Mouse (Mus musculus): ENCODE data around the gene Slc1a3. TPM values are rescaled to one million over a fixed set of nuclear protein-coding genes. Genes with fewer than 3 reads are reported as not detected.
"Not testable (repeated sequence)": the region's sequence is repeated elsewhere in the genome, so short reads cannot be mapped to it uniquely, and the experiment has no call there.

Gene Slc1a3
- polyA plus RNA-seq, 1 experiment from 2014 or later: 79.2 TPM

DNA sequence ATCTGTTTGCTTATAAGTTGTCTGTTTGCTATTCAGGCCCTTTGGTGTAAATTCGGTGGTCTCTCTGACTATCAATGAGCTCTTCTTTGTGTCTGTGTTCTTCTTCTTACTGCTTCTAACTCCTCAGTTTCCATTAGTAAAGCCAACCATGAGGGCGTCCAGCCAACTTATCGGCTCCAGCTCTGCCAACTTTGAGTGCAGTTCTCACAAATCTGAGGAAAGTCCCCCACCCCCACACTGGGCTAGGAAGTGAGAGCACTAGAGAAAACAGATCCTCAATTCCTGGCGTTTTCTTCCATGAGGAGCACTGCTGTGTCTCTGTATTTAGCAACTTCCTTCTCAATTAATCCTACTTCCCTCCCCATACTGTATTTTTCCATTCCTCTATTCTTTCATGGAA, 4.4 kb downstream of the Slc1a3 start:
- Histone ChIP-seq H3K9ac (no peak overlapping the region), H3K4me2 (0 out of 2 replicates have a peak overlapping the region, but pooled peaks have one; percentile 29), H3K4me1 (peaks cover 21% of the 10 kb centered on the region), H3K27me3 (no peaks in the 10 kb centered on the region), H3K4me3 (no peak overlapping the region), H3K36me3 (ENCODE audit: poor library complexity, severe bottlenecking) (peaks cover 15% of the 10 kb centered on the region; the same call in 1 of the 2 replicates), H3K9me3 (replicated peaks) (no peaks in the 10 kb centered on the region), H3K27ac (no peak overlapping the region)
- no peak for ATAC-seq
- 82% methylated on average over 4 of the region's 4 CpGs for WGBS

DNA sequence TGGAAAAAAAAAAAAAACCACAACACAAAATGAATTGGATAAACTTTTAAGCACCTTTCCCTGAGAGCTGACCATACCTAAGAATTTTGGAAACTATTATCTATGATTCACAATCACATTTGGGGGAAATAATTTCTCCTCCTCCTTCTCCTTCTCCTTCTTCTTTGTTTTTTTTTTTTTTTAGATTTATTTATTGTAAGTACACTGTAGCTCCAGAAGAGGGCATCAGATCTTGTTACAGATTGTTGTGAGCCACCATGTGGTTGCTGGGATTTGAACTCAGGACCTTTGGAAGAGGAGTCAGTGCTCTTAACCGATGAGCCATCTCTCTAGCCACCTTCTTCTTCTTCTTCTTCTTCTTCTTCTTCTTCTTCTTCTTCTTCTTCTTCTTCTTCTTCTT, 5.0 kb downstream of the Slc1a3 start:
- not testable (repeated sequence) for H3K4me2 ChIP-seq; H3K27ac ChIP-seq; H3K4me3 ChIP-seq; ATAC-seq; H3K9ac ChIP-seq; H3K9me3 ChIP-seq (replicated peaks); H3K27me3 ChIP-seq
- Histone ChIP-seq H3K36me3 (ENCODE audit: poor library complexity, severe bottlenecking) (peaks cover 18% of the 10 kb centered on the region; the same call in 1 of the 2 replicates), H3K4me1 (peaks cover 16% of the 10 kb centered on the region)
- 90% methylated on average over 1 of the region's 1 CpGs for WGBS

DNA sequence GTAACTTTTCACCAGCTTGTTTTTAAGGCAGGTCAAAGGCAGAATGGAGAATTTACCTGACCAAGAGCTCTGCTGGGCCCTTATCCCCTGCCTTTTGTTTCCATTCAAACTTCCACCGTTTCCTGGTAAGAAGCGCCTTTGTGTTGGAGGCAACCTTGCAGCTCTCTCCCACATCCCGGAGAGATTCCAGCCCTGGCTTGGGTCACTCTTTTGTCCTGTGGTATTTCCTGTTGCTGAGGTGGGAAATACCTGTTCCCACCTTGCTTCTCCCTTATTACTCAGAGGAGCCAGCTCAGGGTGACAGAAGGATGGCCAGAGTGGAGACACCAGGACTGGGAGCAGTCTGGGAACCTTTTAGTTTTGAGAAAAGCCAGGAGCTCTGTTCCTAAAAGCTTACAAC, 12.6 kb downstream of the Slc1a3 start:
- 28% methylated on average over 3 of the region's 3 CpGs for WGBS
- Histone ChIP-seq H3K4me1 (no peaks in the 10 kb centered on the region), H3K36me3 (ENCODE audit: poor library complexity, severe bottlenecking) (peaks cover 10% of the 10 kb centered on the region; the same call in 1 of the 2 replicates), H3K4me3 (no peak overlapping the region), H3K27ac (no peak overlapping the region), H3K4me2 (no peak overlapping the region), H3K9ac (no peak overlapping the region), H3K27me3 (no peaks in the 10 kb centered on the region), H3K9me3 (replicated peaks) (no peaks in the 10 kb centered on the region)
- no peak for ATAC-seq

DNA sequence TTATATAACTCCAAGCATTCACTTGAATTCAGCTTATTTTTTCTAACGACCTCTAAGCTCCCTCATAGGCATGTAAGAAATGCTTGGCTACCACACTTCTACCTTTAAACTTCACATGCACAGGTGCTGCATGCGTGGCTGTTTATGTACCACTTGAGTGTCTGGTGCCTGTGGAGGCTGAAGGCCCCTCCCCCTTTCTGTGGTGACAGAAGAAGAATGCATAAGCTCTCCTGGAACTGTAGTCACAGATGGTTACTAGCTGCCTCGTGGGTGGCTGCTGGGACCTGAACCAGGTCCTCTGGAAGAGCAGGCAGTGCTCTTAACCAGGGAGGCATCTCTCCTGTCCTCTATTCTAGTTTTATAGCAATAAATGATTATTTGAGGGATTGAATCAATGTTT, 13.1 kb downstream of the Slc1a3 start:
- Histone ChIP-seq H3K4me1 (no peaks in the 10 kb centered on the region), H3K4me3 (no peak overlapping the region), H3K9ac (no peak overlapping the region), H3K36me3 (ENCODE audit: poor library complexity, severe bottlenecking) (peaks cover 7% of the 10 kb centered on the region; the same call in 1 of the 2 replicates), H3K4me2 (no peak overlapping the region), H3K27ac (no peak overlapping the region), H3K27me3 (no peaks in the 10 kb centered on the region), H3K9me3 (replicated peaks) (no peaks in the 10 kb centered on the region)
- no peak for ATAC-seq
- WGBS: 53% methylated on average over 3 of the region's 3 CpGs

DNA sequence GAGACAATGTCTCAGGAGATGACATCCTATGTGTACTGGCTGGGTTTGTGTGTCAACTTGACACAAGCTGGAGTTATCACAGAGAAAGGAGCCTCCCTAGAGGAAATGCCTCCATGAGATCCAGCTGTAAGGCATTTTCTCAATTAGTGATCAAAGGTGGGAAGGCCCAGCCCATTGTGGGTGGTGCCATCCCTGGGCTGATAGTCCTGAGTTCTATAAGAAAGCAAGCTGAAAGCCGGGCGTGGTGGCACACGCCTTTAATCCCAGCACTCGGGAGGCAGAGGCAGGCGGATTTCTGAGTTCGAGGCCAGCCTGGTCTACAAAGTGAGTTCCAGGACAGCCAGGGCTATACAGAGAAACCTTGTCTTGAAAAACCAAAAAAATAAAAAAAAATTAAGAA, 20.4 kb downstream of the Slc1a3 start:
- H3K4me2 ChIP-seq; H3K9ac ChIP-seq; H3K9me3 ChIP-seq (replicated peaks); H3K27me3 ChIP-seq; H3K4me3 ChIP-seq; H3K4me1 ChIP-seq; ATAC-seq; H3K27ac ChIP-seq: not testable (repeated sequence)
- WGBS: 94% methylated on average over 6 of the region's 6 CpGs
- peaks cover 14% of the 10 kb centered on the region; the same call in 1 of the 2 replicates for H3K36me3 ChIP-seq (ENCODE audit: poor library complexity, severe bottlenecking)

DNA sequence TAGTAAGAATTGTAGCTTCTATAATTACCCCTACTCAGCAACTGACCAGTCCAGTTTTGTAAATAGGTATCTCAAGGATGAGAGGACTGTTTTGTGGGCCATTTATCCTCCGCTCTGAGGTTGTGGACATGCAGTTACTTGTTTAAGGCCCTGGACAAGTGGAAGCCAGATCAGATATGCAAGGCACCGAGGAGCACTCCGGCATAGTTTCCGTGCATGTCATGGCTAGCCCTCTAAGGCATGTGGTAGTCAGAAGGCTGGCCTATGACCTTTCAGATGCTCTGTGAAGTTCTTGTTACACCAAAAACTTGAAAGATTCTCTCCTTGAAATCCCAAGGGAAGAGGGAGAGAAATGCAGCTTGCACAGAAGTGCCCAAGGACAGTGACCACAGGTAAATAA, 23.7 kb downstream of the Slc1a3 start:
- Histone ChIP-seq H3K4me3 (no peak overlapping the region), H3K9me3 (replicated peaks) (no peaks in the 10 kb centered on the region), H3K27ac (no peak overlapping the region), H3K36me3 (ENCODE audit: poor library complexity, severe bottlenecking) (peaks cover 14% of the 10 kb centered on the region; the same call in 1 of the 2 replicates), H3K9ac (no peak overlapping the region), H3K27me3 (no peaks in the 10 kb centered on the region), H3K4me2 (no peak overlapping the region), H3K4me1 (no peaks in the 10 kb centered on the region)
- WGBS: 97% methylated on average over 4 of the region's 4 CpGs
- no peak for ATAC-seq

GRCm38 (mm10) chr15:8685506-8685905, 25.1 kb downstream of the Slc1a3 start:
- ATAC-seq: no peak

GRCm38 (mm10) chr15:8684263-8684662, 26.3 kb downstream of the Slc1a3 start:
- ATAC-seq: 0 out of 2 replicates have a peak, but pooled peaks have one; percentile 16
- H3K9ac ChIP-seq: no peak overlapping the region
- H3K27ac ChIP-seq: no peak overlapping the region
- no peaks in the 10 kb centered on the region for H3K27me3 ChIP-seq
- no peaks in the 10 kb centered on the region for H3K4me1 ChIP-seq
- no peak overlapping the region for H3K4me2 ChIP-seq
- no peak overlapping the region for H3K4me3 ChIP-seq
- peaks cover 14% of the 10 kb centered on the region; the same call in 1 of the 2 replicates for H3K36me3 ChIP-seq (ENCODE audit: poor library complexity, severe bottlenecking)
- WGBS: 82% methylated on average over 3 of the region's 3 CpGs
- H3K9me3 ChIP-seq (replicated peaks): no peaks in the 10 kb centered on the region

More at GRCm38 (mm10) chr15:8685506-8685905, 25.1 kb downstream of the Slc1a3 start:
- H3K9ac ChIP-seq: no peak overlapping the region
- H3K27me3 ChIP-seq: no peaks in the 10 kb centered on the region
- H3K4me3 ChIP-seq: no peak overlapping the region
- 86% methylated on average over 7 of the region's 7 CpGs for WGBS
- H3K27ac ChIP-seq: no peak overlapping the region
- H3K36me3 ChIP-seq (ENCODE audit: poor library complexity, severe bottlenecking): peaks cover 14% of the 10 kb centered on the region; the same call in 1 of the 2 replicates
- no peak overlapping the region for H3K4me2 ChIP-seq
- no peaks in the 10 kb centered on the region for H3K4me1 ChIP-seq
- no peaks in the 10 kb centered on the region for H3K9me3 ChIP-seq (replicated peaks)

- H3K36me3 ChIP-seq (ENCODE audit: poor library complexity, severe bottlenecking): peaks cover 14% of the 10 kb centered on the region; the same call in 1 of the 2 replicates
- H3K4me2 ChIP-seq: no peak overlapping the region
- no peak overlapping the region for H3K27ac ChIP-seq
- H3K27me3 ChIP-seq: no peaks in the 10 kb centered on the region
- H3K9me3 ChIP-seq (replicated peaks): no peaks in the 10 kb centered on the region
- no peaks in the 10 kb centered on the region for H3K4me1 ChIP-seq
- no peak overlapping the region for H3K9ac ChIP-seq
- WGBS: 95% methylated on average over 3 of the region's 3 CpGs
- ATAC-seq: no peak
- H3K4me3 ChIP-seq: no peak overlapping the region
Measured at GRCm38 (mm10) chr15:8682871-8683270, 27.7 kb downstream of the Slc1a3 start.

- no peaks in the 10 kb centered on the region for H3K9me3 ChIP-seq (replicated peaks)
- no peak overlapping the region for H3K27ac ChIP-seq
- H3K4me1 ChIP-seq: no peaks in the 10 kb centered on the region
- H3K27me3 ChIP-seq: no peaks in the 10 kb centered on the region
- peaks cover 10% of the 10 kb centered on the region; the same call in 1 of the 2 replicates for H3K36me3 ChIP-seq (ENCODE audit: poor library complexity, severe bottlenecking)
- no peak for ATAC-seq
- 87% methylated on average over 9 of the region's 9 CpGs for WGBS
- no peak overlapping the region for H3K4me3 ChIP-seq
- no peak overlapping the region for H3K4me2 ChIP-seq
- H3K9ac ChIP-seq: no peak overlapping the region
Measured at GRCm38 (mm10) chr15:8682421-8682820, 28.1 kb downstream of the Slc1a3 start.

GRCm38 (mm10) chr15:8681971-8682370, 28.6 kb downstream of the Slc1a3 start:
- H3K9ac ChIP-seq: no peak overlapping the region
- peaks cover 5% of the 10 kb centered on the region; the same call in 1 of the 2 replicates for H3K36me3 ChIP-seq (ENCODE audit: poor library complexity, severe bottlenecking)
- H3K4me3 ChIP-seq: no peak overlapping the region
- H3K9me3 ChIP-seq (replicated peaks): no peaks in the 10 kb centered on the region
- ATAC-seq: no peak
- no peak overlapping the region for H3K27ac ChIP-seq
- WGBS: 58% methylated on average over 7 of the region's 7 CpGs
- H3K4me2 ChIP-seq: no peak overlapping the region
- H3K4me1 ChIP-seq: no peaks in the 10 kb centered on the region
- H3K27me3 ChIP-seq: no peaks in the 10 kb centered on the region

DNA sequence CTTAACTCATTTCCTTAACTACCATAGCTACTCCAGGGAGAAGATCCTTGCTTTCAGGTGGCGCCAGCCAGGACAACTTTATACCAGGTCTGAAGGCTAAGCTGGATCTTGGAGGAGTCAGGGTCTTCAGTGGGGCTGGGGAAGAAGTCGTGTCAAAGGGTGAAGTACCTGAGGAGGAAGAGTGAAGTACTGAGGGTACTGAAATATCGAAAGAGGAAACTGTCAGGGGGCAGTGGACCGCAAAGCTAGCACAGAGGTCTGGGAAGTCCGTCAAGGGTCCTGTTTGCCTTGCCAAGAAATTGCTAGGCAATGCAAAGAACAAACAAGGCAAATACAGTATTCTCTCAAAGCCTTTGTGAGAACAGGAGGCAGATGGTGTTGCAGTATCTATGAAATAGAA, 29.6 kb downstream of the Slc1a3 start:
- no peaks in the 10 kb centered on the region for H3K9me3 ChIP-seq (replicated peaks)
- H3K4me2 ChIP-seq: no peak overlapping the region
- 92% methylated on average over 5 of the region's 5 CpGs for WGBS
- ATAC-seq: no peak
- H3K4me3 ChIP-seq: no peak overlapping the region
- H3K27me3 ChIP-seq: no peaks in the 10 kb centered on the region
- H3K27ac ChIP-seq: no peak overlapping the region
- H3K9ac ChIP-seq: no peak overlapping the region
- H3K36me3 ChIP-seq (ENCODE audit: poor library complexity, severe bottlenecking): no peaks in the 10 kb centered on the region
- H3K4me1 ChIP-seq: no peaks in the 10 kb centered on the region

- no peak for ATAC-seq
- no peak overlapping the region for H3K4me2 ChIP-seq
- H3K27me3 ChIP-seq: no peaks in the 10 kb centered on the region
- H3K9me3 ChIP-seq (replicated peaks): no peaks in the 10 kb centered on the region
- H3K36me3 ChIP-seq (ENCODE audit: poor library complexity, severe bottlenecking): no peaks in the 10 kb centered on the region
- 94% methylated on average over 2 of the region's 2 CpGs for WGBS
- H3K9ac ChIP-seq: no peak overlapping the region
- H3K27ac ChIP-seq: no peak overlapping the region
- H3K4me3 ChIP-seq: no peak overlapping the region
- no peaks in the 10 kb centered on the region for H3K4me1 ChIP-seq
Measured at GRCm38 (mm10) chr15:8676959-8677358, 33.6 kb downstream of the Slc1a3 start.
